Mouse (Mus musculus) brain, embryonic 14.5 days (tissue): ENCODE results near the gene Csf2rb.

Source experiments
- CTCF ChIP-seq: fragments of 200-500 bp; IDR thresholded peaks from 2 replicates; pipeline ENCODE4 v1.5.1; 2012; ENCODE audit warnings: inconsistent platforms, mild to moderate bottlenecking, moderate library complexity, borderline replicate concordance; ENCODE audit not compliant: insufficient read depth, insufficient read length; ENCODE audit errors: extremely low read depth
- POLR2A ChIP-seq: fragments of 200-500 bp; IDR thresholded peaks from 2 replicates; pipeline ENCODE4 v1.6.1; 2012; ENCODE audit warnings: mild to moderate bottlenecking, inconsistent platforms, borderline replicate concordance; ENCODE audit not compliant: poor library complexity, insufficient read depth, insufficient read length, severe bottlenecking; ENCODE audit errors: extremely low read depth

DNA sequence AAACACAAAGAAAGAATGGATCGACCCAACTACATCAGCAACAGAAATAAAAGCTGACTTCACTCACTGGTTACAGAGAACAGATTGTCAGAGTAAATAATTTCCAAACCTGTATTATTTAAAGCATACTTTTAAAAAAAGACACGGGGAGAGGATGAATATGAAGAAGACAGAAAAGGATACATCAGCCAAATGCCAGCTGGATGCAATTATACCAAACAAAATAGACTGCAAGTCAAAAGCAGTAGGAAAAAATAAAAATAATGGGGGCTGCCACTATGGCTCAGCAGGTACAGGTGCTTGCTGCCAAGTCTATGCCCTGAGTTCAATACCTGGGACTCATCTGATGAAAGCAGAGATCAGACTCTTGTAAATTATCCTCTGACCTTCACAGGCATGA lies 54.7 kb downstream of the Csf2rb start:
- TF ChIP-seq CTCF (no peak), POLR2A (no peak)
